Mouse (Mus musculus) embryonic facial prominence, embryonic 11.5 days (tissue): ENCODE data around the gene Nop9. TPM values are rescaled to one million over a fixed set of nuclear protein-coding genes. Genes with fewer than 3 reads are reported as not detected.

Experiments
- ATAC-seq: fragments of 200-750 bp; cut with Nextera tagmentation; replicated peaks from 2 replicates; pipeline ENCODE4 v1.8.0; 2017; ENCODE audit warnings: low read depth; ENCODE audit not compliant: insufficient number of reproducible peaks, low FRiP score, low TSS enrichment
- DNase-seq: peaks from one replicate; pipeline ENCODE4 v3.0.0-alpha.2; 2015; ENCODE audit warnings: low spot score
- H3K27ac ChIP-seq: fragments of 300-500 bp; sonication (generic); replicated peaks from 2 replicates; pipeline ENCODE4 v1.5.1; 2014; ENCODE audit warnings: mild to moderate bottlenecking, low read depth, low read length, control low read depth
- H3K27me3 ChIP-seq: fragments of 300-500 bp; sonication (generic); 2 replicates; pipeline ENCODE4 v1.6.1; 2014; ENCODE audit warnings: mild to moderate bottlenecking, low read length, moderate library complexity, mixed read lengths; ENCODE audit not compliant: control insufficient read depth, insufficient read depth
- H3K36me3 ChIP-seq: fragments of 300-500 bp; sonication (generic); replicated peaks from 2 replicates; pipeline ENCODE4 v1.6.1; 2014; ENCODE audit warnings: low read depth, mild to moderate bottlenecking, low read length, moderate library complexity, mixed read lengths; ENCODE audit not compliant: control insufficient read depth, insufficient read depth
- H3K4me1 ChIP-seq: fragments of 300-500 bp; sonication (generic); 2 replicates; pipeline ENCODE4 v1.6.1; 2014; ENCODE audit warnings: low read length, mixed read lengths; ENCODE audit not compliant: control insufficient read depth, insufficient read depth
- H3K4me2 ChIP-seq: fragments of 300-500 bp; sonication (generic); 2 replicates; pipeline ENCODE4 v1.6.1; 2014; ENCODE audit warnings: low read depth, mild to moderate bottlenecking, control low read depth, low read length, moderate library complexity
- H3K4me3 ChIP-seq: fragments of 300-500 bp; sonication (generic); 2 replicates; pipeline ENCODE4 v1.5.1; 2014; ENCODE audit warnings: low read depth, low read length, control low read depth
- H3K9ac ChIP-seq: fragments of 300-500 bp; sonication (generic); replicated peaks from 2 replicates; pipeline ENCODE4 v1.6.1; 2014; ENCODE audit warnings: mild to moderate bottlenecking, control low read depth, low read length
- H3K9me3 ChIP-seq: fragments of 300-500 bp; sonication (generic); replicated peaks from 2 replicates; pipeline ENCODE4 v1.6.1; 2016; ENCODE audit warnings: mild to moderate bottlenecking, low read length, inconsistent platforms, mixed read lengths; ENCODE audit not compliant: control insufficient read depth
- WGBS: fragments of 180-500 bp; shearing (Covaris S2); extraction: QIAGEN DNeasy Blood & Tissue Kit; methylation state at CpG from one replicate; pipeline ENCODE4 v1.1.7; 2014; 5-methylcytosine and 5-hydroxymethylcytosine counted together
- polyA plus RNA-seq: library from polyadenylated mRNA; unstranded; fragments of >200 nt; fragmentation: Nextera tagmentation; extraction: Ambion mirVana; gene quantifications from 2 replicates; pipeline ENCODE4 v1.2.1, GENCODE M21; 2014

Nop9 gene
- polyA plus RNA-seq, 1 experiment from 2014 or later = 59.4 TPM

DNA sequence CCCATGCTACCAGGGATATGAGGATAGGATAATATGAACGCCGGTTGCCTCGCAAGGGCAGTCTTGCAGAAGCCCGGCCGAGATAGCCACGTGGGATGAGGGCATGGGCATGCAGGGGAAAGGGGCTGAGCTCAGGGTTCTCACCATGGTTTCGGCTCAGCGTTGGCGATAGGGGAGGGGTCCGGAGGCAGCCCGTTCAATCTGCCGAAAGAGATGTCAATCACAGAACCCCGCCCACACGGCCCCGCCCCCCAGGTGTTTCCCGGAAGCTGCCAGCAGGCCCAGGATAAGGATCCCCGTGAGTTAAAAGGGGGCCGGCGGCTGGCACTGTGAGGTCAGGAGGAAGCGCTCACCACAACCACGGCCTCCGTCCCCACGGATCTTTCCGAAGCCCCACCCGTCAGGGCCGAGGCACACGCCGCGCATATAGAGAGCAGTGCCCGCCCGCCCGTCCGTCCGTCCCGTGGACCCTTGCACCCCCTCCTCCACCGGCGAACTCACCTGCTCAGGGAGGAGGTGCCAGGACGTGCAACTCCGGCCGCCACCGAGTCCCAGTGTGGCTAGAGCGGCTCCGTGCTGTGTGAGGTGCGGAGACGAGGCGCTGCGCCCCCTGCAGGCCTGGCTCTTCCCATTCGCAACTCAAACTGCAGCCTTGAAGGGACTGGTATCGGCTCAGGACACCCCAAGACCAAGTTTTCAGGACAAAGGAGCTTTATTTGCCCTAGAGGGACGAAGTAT lies 23.6 kb upstream of the Nop9 start, which contains the start of gene Rabggta:
Rabggta (minus strand) TSS at position 564 of the 738 bp plus-strand sequence.
- Histone ChIP-seq H3K9ac (peak within 1 kb of the TSS; percentile 72), H3K27me3 (no peaks in the 10 kb centered on the region), H3K9me3 (no peaks in the 10 kb centered on the region), H3K36me3 (peaks cover 3% of the 10 kb centered on the region; the same call in 1 of the 2 replicates), H3K4me3 (peak within 1 kb of the TSS; percentile 75), H3K4me1 (no peaks in the 10 kb centered on the region), H3K27ac (peak within 1 kb of the TSS; percentile 56; the same call in 1 of the 2 replicates), H3K4me2 (peak within 1 kb of the TSS; percentile 69)
- ATAC-seq = peak; percentile 96
- WGBS = under 1% methylated on average over 50 of the region's 50 CpGs
- DNase-seq = peak; percentile 96

DNA sequence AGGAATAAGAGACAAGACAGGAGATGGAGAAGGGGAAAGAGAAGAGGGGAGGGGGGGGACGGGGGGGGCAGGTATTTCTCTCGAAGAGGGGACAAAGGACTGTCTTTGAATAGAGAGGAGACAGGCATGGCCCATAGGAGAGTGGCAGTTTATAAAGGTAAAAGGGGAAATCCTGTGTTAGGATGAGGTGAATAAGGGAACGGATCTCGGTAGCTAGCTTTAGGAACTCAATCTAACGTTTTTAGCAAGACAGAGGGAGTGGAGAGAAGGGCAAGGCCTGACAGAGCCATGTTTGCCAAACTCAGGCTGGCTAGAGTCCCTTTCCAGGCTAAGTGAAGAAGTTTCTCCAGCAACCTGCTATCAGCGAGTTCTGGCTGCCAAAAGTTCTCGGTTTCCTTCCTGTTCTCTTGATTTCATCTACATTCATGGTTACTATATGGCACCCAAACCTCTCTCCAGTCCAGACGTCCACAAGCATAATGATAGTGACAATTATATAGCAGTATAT lies 23.0 kb upstream of the Nop9 start:
- DNase-seq (no peak), ATAC-seq (no peak)
- Histone ChIP-seq H3K4me1 (no peaks in the 10 kb centered on the region), H3K9ac (peak overlapping the region; percentile 72), H3K36me3 (peaks cover 3% of the 10 kb centered on the region; the same call in 1 of the 2 replicates), H3K27me3 (no peaks in the 10 kb centered on the region), H3K4me2 (peak overlapping the region; percentile 69), H3K9me3 (no peaks in the 10 kb centered on the region), H3K4me3 (peak overlapping the region; percentile 75), H3K27ac (no peak overlapping the region)
- 42% methylated on average over 8 of the region's 8 CpGs for WGBS

DNA sequence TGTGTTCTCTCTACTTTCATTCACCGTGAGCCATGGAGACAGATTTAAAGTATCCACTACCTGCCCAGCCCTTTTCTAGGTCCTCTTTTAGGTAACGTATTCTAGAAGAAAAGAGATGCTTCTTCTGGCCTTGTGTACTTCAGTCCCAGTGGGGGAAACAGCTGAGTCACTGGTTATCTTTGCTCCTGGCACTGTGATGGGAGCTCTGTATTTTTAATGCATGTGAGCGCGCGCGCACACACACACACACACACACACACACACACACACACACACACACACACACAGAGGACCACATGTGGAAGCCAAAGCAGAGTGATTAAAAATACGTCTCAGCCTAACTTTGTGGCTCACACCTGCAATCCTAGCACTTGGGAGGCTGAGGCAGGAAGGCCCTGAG lies 22.1 kb upstream of the Nop9 start:
- H3K36me3 ChIP-seq = peaks cover under 1% of the 10 kb centered on the region; the same call in 1 of the 2 replicates
- H3K9me3 ChIP-seq = no peaks in the 10 kb centered on the region
- no peak for ATAC-seq
- no peak overlapping the region for H3K4me2 ChIP-seq
- no peak overlapping the region for H3K4me3 ChIP-seq
- 93% methylated on average over 7 of the region's 7 CpGs for WGBS
- no peak overlapping the region for H3K27ac ChIP-seq
- H3K27me3 ChIP-seq = no peaks in the 10 kb centered on the region
- H3K4me1 ChIP-seq = no peaks in the 10 kb centered on the region
- H3K9ac ChIP-seq = no peak overlapping the region
- DNase-seq = no peak

DNA sequence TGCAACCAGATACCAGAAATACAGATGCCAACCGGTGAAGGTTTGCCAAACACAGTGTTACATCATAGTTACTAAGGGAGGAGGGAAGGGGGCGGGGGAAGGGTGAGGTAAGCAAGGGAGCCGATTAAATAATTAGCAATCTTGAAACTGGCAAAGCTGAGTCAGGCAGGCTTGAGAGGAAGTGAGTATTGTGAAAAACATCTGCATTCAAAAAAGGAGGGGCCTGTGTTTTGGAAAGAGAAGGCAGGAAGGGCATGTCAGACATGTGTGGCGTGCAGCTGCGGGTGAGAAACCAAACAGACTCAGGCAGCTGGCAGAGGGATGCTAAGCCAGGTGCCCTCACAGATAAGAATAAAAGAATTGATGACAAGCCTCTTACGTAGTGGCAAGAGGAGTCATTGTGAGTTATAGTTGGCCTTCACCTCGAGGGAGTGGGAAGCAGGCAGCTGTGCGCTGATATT lies 21.1 kb upstream of the Nop9 start:
- H3K4me2 ChIP-seq = no peak overlapping the region
- no peaks in the 10 kb centered on the region for H3K27me3 ChIP-seq
- H3K36me3 ChIP-seq = no peaks in the 10 kb centered on the region
- no peaks in the 10 kb centered on the region for H3K4me1 ChIP-seq
- no peak overlapping the region for H3K4me3 ChIP-seq
- DNase-seq = no peak
- no peak overlapping the region for H3K27ac ChIP-seq
- no peak for ATAC-seq
- WGBS = 63% methylated on average over 8 of the region's 8 CpGs
- no peaks in the 10 kb centered on the region for H3K9me3 ChIP-seq
- no peak overlapping the region for H3K9ac ChIP-seq

DNA sequence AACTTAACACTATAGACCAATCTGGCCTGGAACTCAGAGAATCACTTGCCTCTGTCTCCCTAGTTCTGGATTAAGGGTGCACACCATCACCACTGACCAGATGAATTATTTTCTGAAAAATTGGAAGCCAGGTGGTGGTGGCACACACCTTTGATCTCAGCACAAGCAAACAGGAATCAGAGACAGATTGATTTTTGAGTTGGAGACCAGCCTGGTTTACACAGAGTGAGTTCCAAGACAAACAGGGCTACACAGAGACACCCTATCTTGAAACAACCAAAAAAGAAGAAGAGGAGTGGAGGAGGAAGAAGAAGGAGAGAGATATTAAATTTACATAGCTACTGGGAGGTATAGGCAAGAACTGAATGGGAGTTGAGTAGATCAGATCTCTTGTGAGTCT lies 19.2 kb upstream of the Nop9 start:
- H3K4me3 ChIP-seq = no peak overlapping the region
- DNase-seq = no peak
- no peak overlapping the region for H3K27ac ChIP-seq
- H3K27me3 ChIP-seq = no peaks in the 10 kb centered on the region
- no peaks in the 10 kb centered on the region for H3K4me1 ChIP-seq
- H3K4me2 ChIP-seq = no peak overlapping the region
- H3K9me3 ChIP-seq = no peaks in the 10 kb centered on the region
- H3K36me3 ChIP-seq = no peaks in the 10 kb centered on the region
- ATAC-seq = no peak
- H3K9ac ChIP-seq = no peak overlapping the region

DNA sequence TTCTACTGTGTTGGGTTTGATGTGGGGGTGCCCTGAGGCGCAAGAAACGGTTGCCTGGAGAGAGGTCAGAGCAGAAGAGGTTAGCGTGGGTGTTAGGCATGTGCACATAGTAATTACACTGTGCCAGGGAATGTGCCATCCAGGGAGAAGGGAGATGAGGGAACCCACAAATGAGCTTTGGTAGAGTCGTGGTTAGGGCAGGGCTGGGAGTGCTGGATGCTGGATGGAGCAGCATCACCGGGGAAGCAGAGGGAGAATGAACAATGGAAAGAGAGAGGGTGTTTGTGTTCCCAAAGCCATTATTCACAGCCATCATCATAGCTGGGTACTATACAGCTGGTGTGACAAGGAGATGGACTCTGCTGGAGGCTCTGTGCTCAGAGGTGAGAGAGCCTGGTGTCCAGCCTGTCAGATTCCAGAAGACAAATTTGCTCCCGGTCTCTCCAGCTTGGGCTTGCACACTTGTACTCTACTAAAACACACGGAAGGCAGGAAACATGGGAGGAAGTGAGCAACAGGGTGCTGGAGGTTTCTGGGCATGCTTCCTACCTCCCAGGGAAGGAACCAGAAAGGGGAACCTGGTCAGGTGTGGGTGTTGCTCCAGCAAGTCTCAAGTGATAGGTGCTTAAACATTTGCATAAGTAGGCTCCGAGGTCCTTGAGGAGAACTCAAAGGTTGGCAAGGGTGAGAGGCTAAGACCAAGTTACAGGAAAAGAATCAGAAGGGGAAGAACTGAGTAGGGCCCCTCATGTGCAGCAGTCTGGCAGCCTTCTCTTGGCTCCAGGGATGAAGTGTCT lies 17.4 kb upstream of the Nop9 start:
- H3K36me3 ChIP-seq = no peaks in the 10 kb centered on the region
- H3K4me1 ChIP-seq = no peaks in the 10 kb centered on the region
- H3K4me2 ChIP-seq = no peak overlapping the region
- no peak overlapping the region for H3K27ac ChIP-seq
- no peak overlapping the region for H3K9ac ChIP-seq
- no peak overlapping the region for H3K4me3 ChIP-seq
- H3K9me3 ChIP-seq = no peaks in the 10 kb centered on the region
- 71% methylated on average over 8 of the region's 8 CpGs for WGBS
- no peaks in the 10 kb centered on the region for H3K27me3 ChIP-seq
- DNase-seq (no peak), ATAC-seq (no peak)

DNA sequence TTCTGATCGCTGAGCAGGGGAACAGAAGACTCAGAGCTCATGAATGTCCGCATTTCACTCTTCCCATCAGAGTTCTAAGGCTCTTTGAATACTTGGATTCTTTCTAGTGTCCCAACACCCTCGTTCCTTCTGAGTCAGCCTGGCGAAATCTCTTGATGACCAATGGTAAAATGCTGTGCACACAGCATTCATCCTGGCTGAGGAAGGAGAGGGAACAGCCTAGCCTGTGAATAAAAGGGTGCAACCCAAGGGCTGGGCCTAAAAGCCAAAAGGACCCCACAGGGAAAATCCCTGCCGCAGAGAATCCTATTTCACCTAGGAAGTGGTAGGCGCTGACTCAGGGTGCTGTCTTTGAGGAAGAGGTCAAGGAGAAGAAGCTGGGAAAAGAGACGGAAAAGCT lies 15.4 kb upstream of the Nop9 start:
- Histone ChIP-seq H3K27ac (no peak overlapping the region), H3K4me2 (no peak overlapping the region), H3K27me3 (no peaks in the 10 kb centered on the region), H3K4me3 (no peak overlapping the region), H3K9me3 (no peaks in the 10 kb centered on the region), H3K36me3 (no peaks in the 10 kb centered on the region), H3K9ac (no peak overlapping the region), H3K4me1 (no peaks in the 10 kb centered on the region)
- DNase-seq (no peak), ATAC-seq (no peak)
- WGBS = 84% methylated on average over 7 of the region's 7 CpGs
